Mouse (Mus musculus): ENCODE data around the gene Ncor1. TPM values are rescaled to one million over a fixed set of nuclear protein-coding genes. Genes with fewer than 3 reads are reported as not detected.
"Not testable (repeated sequence)": the region's sequence is repeated elsewhere in the genome, so short reads cannot be mapped to it uniquely, and the experiment has no call there.

Gene Ncor1
- polyA plus RNA-seq, 1 experiment: 214 TPM

DNA sequence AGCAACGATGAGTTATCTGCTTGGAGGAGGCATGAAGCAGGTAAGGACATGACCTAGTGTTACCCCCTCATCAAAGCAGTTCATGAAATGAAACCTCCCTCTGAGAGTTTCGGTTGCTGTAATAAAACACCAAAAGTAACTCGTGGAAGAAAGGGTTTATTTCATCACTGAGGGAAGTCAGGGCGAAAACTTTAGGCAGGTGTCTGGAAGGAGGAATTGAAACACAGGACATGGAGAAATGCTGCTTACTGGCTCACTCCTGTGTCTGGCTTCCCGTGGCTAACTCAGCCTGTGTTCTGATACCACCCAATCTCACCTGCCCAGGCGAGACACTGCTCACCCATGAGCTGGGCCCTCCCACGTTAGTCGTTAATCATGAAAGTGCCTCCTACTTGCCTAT is 173.3 kb downstream of the Ncor1 start:
- no peak for DNase-seq
- WGBS: 92% methylated on average over 8 of the region's 8 CpGs
- no peaks in the 10 kb centered on the region; the same call in 1 of the 2 replicates for H3K36me3 ChIP-seq (ENCODE audit: control insufficient read depth, insufficient read depth, low read length)
- H3K27ac ChIP-seq (ENCODE audit: control insufficient read depth, insufficient read depth, low read length): no peak overlapping the region
- no peaks in the 10 kb centered on the region for H3K27me3 ChIP-seq (ENCODE audit: control insufficient read depth, insufficient read depth, low read length)
- TF ChIP-seq POLR2A (IDR thresholded peaks at IDR 0.05; ENCODE audit: control insufficient read depth, extremely low read depth, insufficient read depth, low read length, poor library complexity): no peak
- no peak for TF ChIP-seq CTCF (IDR thresholded peaks at IDR 0.05; ENCODE audit: borderline replicate concordance, control insufficient read depth, extremely low read depth, insufficient read depth, low read length, poor library complexity)
- H3K4me3 ChIP-seq (ENCODE audit: control insufficient read depth, insufficient read depth, low read length): no peak overlapping the region
- peaks cover 2% of the 10 kb centered on the region; the same call in 1 of the 2 replicates for H3K4me1 ChIP-seq (replicated peaks; ENCODE audit: control insufficient read depth, insufficient read depth, low read length)

DNA sequence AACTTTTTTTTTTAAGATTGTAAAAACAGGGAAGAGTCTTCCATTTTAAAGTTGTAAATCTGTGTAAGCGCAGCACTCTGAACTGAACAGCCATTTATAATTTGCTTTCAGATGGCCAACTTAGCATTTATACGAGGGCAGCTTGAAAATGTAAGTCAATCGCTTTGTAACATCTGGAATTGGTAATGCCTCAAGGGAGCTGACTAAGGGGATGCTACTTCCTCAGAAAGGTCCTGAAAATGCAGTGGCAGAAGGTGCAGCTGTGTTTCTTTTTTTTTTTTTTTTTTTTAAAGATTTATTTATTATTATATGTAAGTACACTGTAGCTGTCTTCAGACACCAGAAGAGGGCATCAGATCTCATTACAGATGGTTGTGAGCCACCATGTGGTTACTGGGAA is 174.3 kb downstream of the Ncor1 start:
- WGBS: 96% methylated on average over 3 of the region's 3 CpGs
- not testable (repeated sequence) for H3K27ac ChIP-seq (ENCODE audit: control insufficient read depth, insufficient read depth, low read length); H3K36me3 ChIP-seq (ENCODE audit: control insufficient read depth, insufficient read depth, low read length); H3K4me3 ChIP-seq (ENCODE audit: control insufficient read depth, insufficient read depth, low read length); H3K27me3 ChIP-seq (ENCODE audit: control insufficient read depth, insufficient read depth, low read length); H3K4me1 ChIP-seq (replicated peaks; ENCODE audit: control insufficient read depth, insufficient read depth, low read length); DNase-seq

DNA sequence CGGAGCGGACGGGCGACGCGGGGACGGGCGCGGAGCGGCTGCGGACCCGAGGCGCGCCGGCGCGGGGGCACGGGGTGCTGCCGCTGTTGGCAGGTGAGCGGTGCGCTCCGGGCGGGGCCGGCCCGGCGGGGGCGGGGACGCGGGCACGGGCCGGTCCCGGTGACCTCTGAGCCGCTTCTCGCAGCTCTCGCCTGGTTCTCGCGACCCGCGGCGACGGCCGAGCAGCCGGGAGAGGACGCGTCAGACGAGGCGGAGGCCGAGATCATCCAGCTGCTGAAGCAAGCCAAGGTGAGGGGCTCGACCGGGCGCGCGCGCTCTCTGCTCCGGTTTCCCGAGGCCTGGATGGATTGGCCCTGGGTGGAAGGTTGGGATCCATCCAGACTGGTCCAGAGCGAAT is 176.7 kb downstream of the Ncor1 start:
- no peak for DNase-seq
- WGBS: 1% methylated on average over 54 of the region's 57 CpGs
- no peak for TF ChIP-seq CTCF (IDR thresholded peaks at IDR 0.05; ENCODE audit: borderline replicate concordance, control insufficient read depth, extremely low read depth, insufficient read depth, low read length, poor library complexity)
- no peak for TF ChIP-seq POLR2A (IDR thresholded peaks at IDR 0.05; ENCODE audit: control insufficient read depth, extremely low read depth, insufficient read depth, low read length, poor library complexity)
- peaks cover 2% of the 10 kb centered on the region; the same call in 1 of the 2 replicates for H3K4me1 ChIP-seq (replicated peaks; ENCODE audit: control insufficient read depth, insufficient read depth, low read length)
- no peaks in the 10 kb centered on the region for H3K27me3 ChIP-seq (ENCODE audit: control insufficient read depth, insufficient read depth, low read length)
- H3K4me3 ChIP-seq (ENCODE audit: control insufficient read depth, insufficient read depth, low read length): peak overlapping the region; percentile 87
- no peaks in the 10 kb centered on the region; the same call in 1 of the 2 replicates for H3K36me3 ChIP-seq (ENCODE audit: control insufficient read depth, insufficient read depth, low read length)
- no peak overlapping the region for H3K27ac ChIP-seq (ENCODE audit: control insufficient read depth, insufficient read depth, low read length)

DNA sequence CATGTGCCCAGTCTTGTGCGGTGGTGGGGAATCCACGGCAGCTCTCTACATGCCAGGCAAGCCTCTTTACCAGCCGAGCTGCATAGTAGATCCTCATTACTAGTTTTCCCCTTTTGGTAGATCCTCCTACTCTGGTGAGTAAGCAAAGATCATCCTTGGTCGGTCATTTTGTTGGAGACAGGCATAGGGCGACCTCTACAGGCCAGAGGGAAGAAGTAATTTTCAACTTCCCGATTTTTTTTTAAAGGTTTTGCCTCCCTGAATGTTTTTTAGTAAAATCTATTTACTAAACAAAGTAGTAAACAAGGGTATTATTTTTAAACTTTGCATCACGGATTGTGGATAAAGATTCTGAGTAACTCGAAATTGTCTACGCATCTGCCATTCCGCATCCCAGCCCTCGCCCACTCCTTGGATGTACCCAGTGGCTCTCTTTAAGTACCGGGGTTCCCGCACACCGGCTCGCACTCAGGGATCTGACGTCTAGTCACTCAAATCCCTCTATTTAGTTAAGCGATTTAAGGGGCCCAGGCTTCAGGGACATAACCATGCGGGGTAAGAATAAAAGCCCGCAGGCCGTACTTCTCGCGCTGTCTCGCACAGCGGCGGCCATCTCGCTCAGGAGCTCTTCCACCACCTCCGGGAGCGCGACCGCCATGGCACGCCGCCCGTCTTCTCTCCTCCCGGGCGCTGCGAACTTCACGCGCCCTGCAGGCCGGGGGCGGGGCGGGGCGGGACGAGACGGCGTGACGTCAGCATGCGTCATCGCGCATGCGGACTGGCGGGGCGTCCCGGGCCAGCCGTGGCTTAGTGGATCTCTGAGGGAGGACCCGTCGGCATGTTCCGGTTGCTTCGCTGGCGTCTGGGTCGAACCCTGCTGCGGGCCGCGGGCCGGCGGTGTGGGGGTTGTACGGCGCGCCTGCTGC is 177.4 kb downstream of the Ncor1 start, which contains the start of the genes Zswim7 and Ttc19:
Zswim7 (minus strand) TSS at position 701 of the 926 bp plus-strand sequence.
Ttc19 (plus strand) TSS at position 799 of the 926 bp plus-strand sequence.
- TF ChIP-seq CTCF (IDR thresholded peaks at IDR 0.05; ENCODE audit: borderline replicate concordance, control insufficient read depth, extremely low read depth, insufficient read depth, low read length, poor library complexity): peak; percentile 28; the same call in 1 of the 2 replicates
- TF ChIP-seq POLR2A (IDR thresholded peaks at IDR 0.05; ENCODE audit: control insufficient read depth, extremely low read depth, insufficient read depth, low read length, poor library complexity): peak; percentile 76
- WGBS: under 1% methylated on average over 68 of the region's 68 CpGs
- peak; percentile 88 for DNase-seq

DNA sequence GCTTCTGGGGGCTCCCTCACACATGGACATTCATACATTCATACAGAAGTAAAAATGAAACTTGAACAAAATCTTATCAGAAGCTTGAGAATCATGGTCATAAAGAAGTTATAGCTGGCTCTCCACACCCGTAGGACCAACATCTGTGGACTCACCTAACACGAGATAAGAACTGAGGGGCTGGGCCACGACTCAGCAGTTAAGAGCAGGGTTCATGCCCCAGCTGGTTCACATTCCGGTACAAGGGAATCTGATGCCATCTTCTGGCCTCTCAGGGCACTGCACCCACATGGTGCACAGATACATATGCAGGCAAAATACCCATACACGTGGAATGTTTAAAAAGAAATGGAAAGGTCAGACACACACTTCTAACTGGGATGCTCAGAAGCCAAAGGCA is 180.3 kb downstream of the Ncor1 start:
- Histone ChIP-seq H3K27ac (ENCODE audit: control insufficient read depth, insufficient read depth, low read length) (no peak overlapping the region), H3K4me3 (ENCODE audit: control insufficient read depth, insufficient read depth, low read length) (no peak overlapping the region), H3K36me3 (ENCODE audit: control insufficient read depth, insufficient read depth, low read length) (no peaks in the 10 kb centered on the region), H3K27me3 (ENCODE audit: control insufficient read depth, insufficient read depth, low read length) (no peaks in the 10 kb centered on the region), H3K4me1 (replicated peaks; ENCODE audit: control insufficient read depth, insufficient read depth, low read length) (peaks cover 2% of the 10 kb centered on the region; the same call in 1 of the 2 replicates)
- peak; percentile 73 for DNase-seq
- 16% methylated on average over 5 of the region's 5 CpGs for WGBS
- no peak for TF ChIP-seq POLR2A (IDR thresholded peaks at IDR 0.05; ENCODE audit: control insufficient read depth, extremely low read depth, insufficient read depth, low read length, poor library complexity)
- TF ChIP-seq CTCF (IDR thresholded peaks at IDR 0.05; ENCODE audit: borderline replicate concordance, control insufficient read depth, extremely low read depth, insufficient read depth, low read length, poor library complexity): peak; percentile 41; the same call in 1 of the 2 replicates

More for the DNA sequence above, 177.4 kb downstream of the Ncor1 start, which contains the start of the genes Zswim7 and Ttc19:
- peak within 1 kb of the TSS; percentile 87 for H3K4me3 ChIP-seq (ENCODE audit: control insufficient read depth, insufficient read depth, low read length)
- H3K36me3 ChIP-seq (ENCODE audit: control insufficient read depth, insufficient read depth, low read length): no peaks in the 10 kb centered on the region; the same call in 1 of the 2 replicates
- peak within 1 kb of the TSS; percentile 76 for H3K27ac ChIP-seq (ENCODE audit: control insufficient read depth, insufficient read depth, low read length)
- H3K27me3 ChIP-seq (ENCODE audit: control insufficient read depth, insufficient read depth, low read length): no peaks in the 10 kb centered on the region
- peaks cover 2% of the 10 kb centered on the region; the same call in 1 of the 2 replicates for H3K4me1 ChIP-seq (replicated peaks; ENCODE audit: control insufficient read depth, insufficient read depth, low read length)

DNA sequence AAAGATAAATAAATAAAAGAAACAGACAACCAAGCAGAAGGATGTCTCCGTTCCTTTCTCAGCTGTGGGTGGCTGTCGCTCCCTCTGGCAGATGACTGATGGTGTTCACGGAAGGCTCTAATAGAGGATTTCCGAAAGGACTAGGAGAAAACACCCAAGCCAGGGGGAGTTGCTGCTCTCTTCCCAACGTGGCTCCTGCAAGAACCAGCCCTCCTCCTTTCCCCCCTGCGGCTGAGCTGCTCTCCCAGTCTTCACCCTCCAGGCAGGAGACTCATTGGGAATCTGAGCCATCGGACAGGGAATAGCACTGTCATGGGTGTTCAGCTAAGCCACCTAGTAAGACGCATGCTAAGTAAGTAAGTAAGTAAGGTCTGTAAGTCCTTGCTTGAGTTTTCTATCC is 181.3 kb downstream of the Ncor1 start:
- Histone ChIP-seq H3K27me3 (ENCODE audit: control insufficient read depth, insufficient read depth, low read length) (no peaks in the 10 kb centered on the region), H3K4me3 (ENCODE audit: control insufficient read depth, insufficient read depth, low read length) (no peak overlapping the region), H3K27ac (ENCODE audit: control insufficient read depth, insufficient read depth, low read length) (no peak overlapping the region), H3K36me3 (ENCODE audit: control insufficient read depth, insufficient read depth, low read length) (no peaks in the 10 kb centered on the region), H3K4me1 (replicated peaks; ENCODE audit: control insufficient read depth, insufficient read depth, low read length) (peaks cover 2% of the 10 kb centered on the region; the same call in 1 of the 2 replicates)
- 94% methylated on average over 8 of the region's 8 CpGs for WGBS
- TF ChIP-seq POLR2A (IDR thresholded peaks at IDR 0.05; ENCODE audit: control insufficient read depth, extremely low read depth, insufficient read depth, low read length, poor library complexity) (no peak), CTCF (IDR thresholded peaks at IDR 0.05; ENCODE audit: borderline replicate concordance, control insufficient read depth, extremely low read depth, insufficient read depth, low read length, poor library complexity) (no peak)
- no peak for DNase-seq
